Mouse (Mus musculus): Measurements from ENCODE around the gene Atp2a2. TPM values are rescaled to one million over a fixed set of nuclear protein-coding genes. Genes with fewer than 3 reads are reported as not detected.
"Not testable (repeated sequence)": the region's sequence is repeated elsewhere in the genome, so short reads cannot be mapped to it uniquely, and the experiment has no call there.

Atp2a2 gene
- polyA plus RNA-seq, 1 experiment from 2014 or later = 11.3 TPM

- no peaks in the 10 kb centered on the region for H3K4me1 ChIP-seq (ENCODE audit: control insufficient read depth, low read depth, low read length)
- H3K9me3 ChIP-seq (replicated peaks; ENCODE audit: control insufficient read depth, low read length) = no peaks in the 10 kb centered on the region
- H3K27me3 ChIP-seq (ENCODE audit: control insufficient read depth, insufficient read depth, low read depth, low read length) = no peaks in the 10 kb centered on the region
- no peak overlapping the region for H3K27ac ChIP-seq (ENCODE audit: low read length)
- H3K4me3 ChIP-seq (ENCODE audit: low read depth, low read length) = no peak overlapping the region
- 37% methylated on average over 3 of the region's 3 CpGs for WGBS (ENCODE audit: insufficient replicate concordance)
- H3K9ac ChIP-seq (ENCODE audit: low read depth, low read length) = no peak overlapping the region
- no peak overlapping the region for H3K4me2 ChIP-seq (ENCODE audit: low read depth, low read length)
- no peak for ATAC-seq (ENCODE audit: low read depth)
- peaks cover 27% of the 10 kb centered on the region for H3K36me3 ChIP-seq (ENCODE audit: control insufficient read depth, insufficient read depth)
Measured at GRCm38 (mm10) chr5:122476078-122476477, 25.9 kb downstream of the Atp2a2 start.

- no peak overlapping the region for H3K4me2 ChIP-seq (ENCODE audit: low read depth, low read length)
- no peaks in the 10 kb centered on the region for H3K9me3 ChIP-seq (replicated peaks; ENCODE audit: control insufficient read depth, low read length)
- H3K4me1 ChIP-seq (ENCODE audit: control insufficient read depth, low read depth, low read length) = no peaks in the 10 kb centered on the region
- H3K27me3 ChIP-seq (ENCODE audit: control insufficient read depth, insufficient read depth, low read depth, low read length) = no peaks in the 10 kb centered on the region
- no peak overlapping the region; the same call in 1 of the 2 replicates for H3K27ac ChIP-seq (ENCODE audit: low read length)
- whole genome bisulfite sequencing (ENCODE audit: insufficient replicate concordance) = 73% methylated on average over 4 of the region's 4 CpGs
- no peak overlapping the region for H3K4me3 ChIP-seq (ENCODE audit: low read depth, low read length)
- peak; percentile 60 for ATAC-seq (ENCODE audit: low read depth)
- H3K9ac ChIP-seq (ENCODE audit: low read depth, low read length) = no peak overlapping the region
- peaks cover 36% of the 10 kb centered on the region for H3K36me3 ChIP-seq (ENCODE audit: control insufficient read depth, insufficient read depth)
Measured at GRCm38 (mm10) chr5:122474643-122475363, 27.2 kb downstream of the Atp2a2 start.

DNA sequence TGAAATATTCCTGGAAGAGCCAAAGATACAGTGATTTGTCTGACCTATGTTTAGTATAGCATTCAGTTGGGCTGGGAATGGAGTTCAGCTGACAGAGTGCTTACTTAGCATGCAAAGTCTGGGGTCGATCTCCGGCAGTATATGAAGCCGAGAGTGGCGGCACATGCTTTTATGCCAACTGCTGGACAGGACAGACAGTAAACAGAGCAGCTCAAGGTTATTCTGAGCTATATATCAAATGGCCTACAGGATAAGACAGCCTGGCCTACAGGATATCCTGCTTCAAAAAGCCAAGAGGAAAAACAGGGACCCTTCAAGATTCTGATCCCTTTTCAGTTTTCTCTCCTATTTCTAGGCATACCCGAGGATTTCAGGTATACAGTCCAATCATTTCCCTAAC lies 30.4 kb downstream of the Atp2a2 start:
- H3K9ac ChIP-seq (ENCODE audit: low read depth, low read length) = no peak overlapping the region
- 84% methylated on average over 5 of the region's 5 CpGs for WGBS (ENCODE audit: insufficient replicate concordance)
- no peaks in the 10 kb centered on the region for H3K27me3 ChIP-seq (ENCODE audit: control insufficient read depth, insufficient read depth, low read depth, low read length)
- H3K4me3 ChIP-seq (ENCODE audit: low read depth, low read length) = no peak overlapping the region
- no peaks in the 10 kb centered on the region for H3K4me1 ChIP-seq (ENCODE audit: control insufficient read depth, low read depth, low read length)
- ATAC-seq (ENCODE audit: low read depth) = no peak
- H3K36me3 ChIP-seq (ENCODE audit: control insufficient read depth, insufficient read depth) = peaks cover 59% of the 10 kb centered on the region
- no peaks in the 10 kb centered on the region for H3K9me3 ChIP-seq (replicated peaks; ENCODE audit: control insufficient read depth, low read length)
- no peak overlapping the region for H3K4me2 ChIP-seq (ENCODE audit: low read depth, low read length)
- H3K27ac ChIP-seq (ENCODE audit: low read length) = no peak overlapping the region

DNA sequence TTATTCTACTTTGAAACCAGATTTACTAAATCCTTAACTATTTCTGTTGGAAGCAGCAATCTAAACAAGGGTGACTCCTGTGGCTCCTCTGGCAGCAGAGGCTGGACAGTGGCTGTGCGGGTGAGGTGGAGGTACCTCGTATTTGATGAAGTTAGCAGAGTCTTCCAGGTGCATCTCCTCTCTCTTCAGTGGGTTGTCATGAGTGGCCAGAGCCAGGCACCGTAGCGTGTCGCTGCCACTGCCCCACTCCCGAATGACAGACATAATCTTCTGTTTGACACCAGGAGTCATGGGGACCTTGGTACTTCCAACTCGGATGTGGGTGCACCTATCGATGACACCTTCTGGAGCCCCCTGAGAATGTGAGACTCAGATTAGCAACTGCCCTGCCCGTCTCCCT lies 40.6 kb downstream of the Atp2a2 start:
- H3K27ac ChIP-seq (ENCODE audit: low read length) = no peak overlapping the region
- no peak for ATAC-seq (ENCODE audit: low read depth)
- H3K27me3 ChIP-seq (ENCODE audit: control insufficient read depth, insufficient read depth, low read depth, low read length) = no peaks in the 10 kb centered on the region
- peaks cover 79% of the 10 kb centered on the region for H3K36me3 ChIP-seq (ENCODE audit: control insufficient read depth, insufficient read depth)
- H3K9ac ChIP-seq (ENCODE audit: low read depth, low read length) = no peak overlapping the region
- no peaks in the 10 kb centered on the region for H3K4me1 ChIP-seq (ENCODE audit: control insufficient read depth, low read depth, low read length)
- H3K4me3 ChIP-seq (ENCODE audit: low read depth, low read length) = no peak overlapping the region
- H3K9me3 ChIP-seq (replicated peaks; ENCODE audit: control insufficient read depth, low read length) = no peaks in the 10 kb centered on the region
- 89% methylated on average over 9 of the region's 9 CpGs for WGBS (ENCODE audit: insufficient replicate concordance)
- H3K4me2 ChIP-seq (ENCODE audit: low read depth, low read length) = no peak overlapping the region

GRCm38 (mm10) chr5:122460656-122461055 lies 41.4 kb downstream of the Atp2a2 start:
- no peaks in the 10 kb centered on the region for H3K4me1 ChIP-seq (ENCODE audit: control insufficient read depth, low read depth, low read length)
- no peaks in the 10 kb centered on the region for H3K9me3 ChIP-seq (replicated peaks; ENCODE audit: control insufficient read depth, low read length)
- no peak overlapping the region for H3K4me3 ChIP-seq (ENCODE audit: low read depth, low read length)
- H3K27ac ChIP-seq (ENCODE audit: low read length) = no peak overlapping the region
- WGBS (ENCODE audit: insufficient replicate concordance) = 89% methylated on average over 11 of the region's 11 CpGs
- no peak overlapping the region for H3K9ac ChIP-seq (ENCODE audit: low read depth, low read length)
- H3K4me2 ChIP-seq (ENCODE audit: low read depth, low read length) = no peak overlapping the region
- no peaks in the 10 kb centered on the region for H3K27me3 ChIP-seq (ENCODE audit: control insufficient read depth, insufficient read depth, low read depth, low read length)
- ATAC-seq (ENCODE audit: low read depth) = no peak
- peaks cover 78% of the 10 kb centered on the region for H3K36me3 ChIP-seq (ENCODE audit: control insufficient read depth, insufficient read depth)

DNA sequence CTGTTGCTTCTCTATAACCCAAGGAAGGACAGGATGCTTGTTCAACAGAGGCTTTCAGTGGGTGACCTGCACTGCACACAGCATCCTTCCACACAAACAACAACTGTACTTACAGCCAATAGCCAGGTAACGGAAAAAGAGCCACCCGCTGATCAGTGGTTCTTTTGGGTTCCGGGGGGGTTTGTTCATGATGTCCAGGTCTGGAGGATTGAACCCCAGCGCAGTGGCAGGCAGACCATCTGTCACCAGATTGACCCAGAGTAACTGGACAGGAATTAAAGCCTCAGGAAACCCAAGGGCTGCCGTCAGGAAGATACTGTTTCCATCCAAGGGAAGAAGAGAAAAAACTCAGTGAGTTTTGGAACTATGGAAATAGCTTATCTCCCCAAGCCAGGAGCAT lies 42.7 kb downstream of the Atp2a2 start:
- no peaks in the 10 kb centered on the region for H3K4me1 ChIP-seq (ENCODE audit: control insufficient read depth, low read depth, low read length)
- H3K27ac ChIP-seq (ENCODE audit: low read length) = no peak overlapping the region
- 91% methylated on average over 5 of the region's 5 CpGs for WGBS (ENCODE audit: insufficient replicate concordance)
- no peaks in the 10 kb centered on the region for H3K9me3 ChIP-seq (replicated peaks; ENCODE audit: control insufficient read depth, low read length)
- no peak overlapping the region for H3K9ac ChIP-seq (ENCODE audit: low read depth, low read length)
- H3K27me3 ChIP-seq (ENCODE audit: control insufficient read depth, insufficient read depth, low read depth, low read length) = no peaks in the 10 kb centered on the region
- no peak overlapping the region for H3K4me2 ChIP-seq (ENCODE audit: low read depth, low read length)
- H3K36me3 ChIP-seq (ENCODE audit: control insufficient read depth, insufficient read depth) = peaks cover 78% of the 10 kb centered on the region
- no peak overlapping the region for H3K4me3 ChIP-seq (ENCODE audit: low read depth, low read length)
- no peak for ATAC-seq (ENCODE audit: low read depth)

DNA sequence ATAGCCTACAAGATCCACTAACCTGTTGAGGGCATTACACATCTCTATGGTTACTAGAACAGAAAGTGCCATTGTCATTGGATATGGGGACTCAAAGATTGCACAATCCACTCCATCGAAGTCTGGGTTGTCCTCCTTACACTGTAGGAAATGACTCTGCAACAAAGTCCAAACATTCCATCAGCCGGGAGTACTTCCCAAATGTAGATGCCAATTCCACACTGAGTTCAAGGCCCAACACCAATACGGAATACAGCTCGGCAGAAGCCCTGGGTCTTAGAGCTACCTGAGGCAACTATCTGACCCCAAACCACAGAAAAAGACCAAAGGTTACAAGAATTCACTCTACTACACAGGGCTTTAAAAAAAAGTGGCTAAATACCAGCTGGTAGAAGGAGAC lies 44.0 kb downstream of the Atp2a2 start:
- WGBS (ENCODE audit: insufficient replicate concordance) = 73% methylated on average over 4 of the region's 4 CpGs
- no peak for ATAC-seq (ENCODE audit: low read depth)
- no peak overlapping the region for H3K27ac ChIP-seq (ENCODE audit: low read length)

DNA sequence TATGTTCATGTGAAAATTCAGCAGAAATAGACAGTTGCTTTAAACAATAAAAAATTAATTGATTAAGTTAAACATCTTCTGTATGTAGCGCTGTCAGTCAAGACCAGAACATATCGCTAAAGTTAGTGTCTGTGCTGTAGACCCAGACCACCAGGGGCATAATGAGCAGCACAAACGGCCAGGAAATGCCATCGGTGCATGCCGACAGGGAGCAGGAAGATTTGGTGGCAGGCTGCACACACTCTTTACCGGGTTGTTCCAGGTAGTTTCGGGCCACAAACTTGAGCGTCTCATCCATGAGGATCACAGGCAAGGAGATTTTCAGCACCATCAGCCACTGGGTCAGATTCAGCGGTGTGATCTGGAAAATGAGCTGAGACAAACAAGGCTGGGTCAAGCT lies 45.0 kb downstream of the Atp2a2 start:
- WGBS (ENCODE audit: insufficient replicate concordance) = 86% methylated on average over 9 of the region's 9 CpGs
- not testable (repeated sequence) for H3K9ac ChIP-seq (ENCODE audit: low read depth, low read length); ATAC-seq (ENCODE audit: low read depth)

More for the DNA sequence above, 44.0 kb downstream of the Atp2a2 start:
- Histone ChIP-seq H3K27me3 (ENCODE audit: control insufficient read depth, insufficient read depth, low read depth, low read length) (no peaks in the 10 kb centered on the region), H3K4me1 (ENCODE audit: control insufficient read depth, low read depth, low read length) (no peaks in the 10 kb centered on the region), H3K9ac (ENCODE audit: low read depth, low read length) (no peak overlapping the region), H3K9me3 (replicated peaks; ENCODE audit: control insufficient read depth, low read length) (no peaks in the 10 kb centered on the region), H3K36me3 (ENCODE audit: control insufficient read depth, insufficient read depth) (peaks cover 75% of the 10 kb centered on the region), H3K4me3 (ENCODE audit: low read depth, low read length) (no peak overlapping the region), H3K4me2 (ENCODE audit: low read depth, low read length) (no peak overlapping the region)

GRCm38 (mm10) chr5:122455584-122455983 lies 46.4 kb downstream of the Atp2a2 start:
- Histone ChIP-seq H3K4me1 (ENCODE audit: control insufficient read depth, low read depth, low read length) (peaks cover 2% of the 10 kb centered on the region; the same call in 1 of the 2 replicates), H3K4me3 (ENCODE audit: low read depth, low read length) (no peak overlapping the region), H3K36me3 (ENCODE audit: control insufficient read depth, insufficient read depth) (peaks cover 59% of the 10 kb centered on the region), H3K27me3 (ENCODE audit: control insufficient read depth, insufficient read depth, low read depth, low read length) (no peaks in the 10 kb centered on the region), H3K9ac (ENCODE audit: low read depth, low read length) (no peak overlapping the region), H3K27ac (ENCODE audit: low read length) (no peak overlapping the region), H3K9me3 (replicated peaks; ENCODE audit: control insufficient read depth, low read length) (no peaks in the 10 kb centered on the region), H3K4me2 (ENCODE audit: low read depth, low read length) (no peak overlapping the region)
- 83% methylated on average over 3 of the region's 3 CpGs for WGBS (ENCODE audit: insufficient replicate concordance)
- ATAC-seq (ENCODE audit: low read depth) = no peak

More for the DNA sequence above, 45.0 kb downstream of the Atp2a2 start:
- not testable (repeated sequence) for H3K9me3 ChIP-seq (replicated peaks; ENCODE audit: control insufficient read depth, low read length); H3K4me3 ChIP-seq (ENCODE audit: low read depth, low read length); H3K27me3 ChIP-seq (ENCODE audit: control insufficient read depth, insufficient read depth, low read depth, low read length); H3K4me1 ChIP-seq (ENCODE audit: control insufficient read depth, low read depth, low read length); H3K4me2 ChIP-seq (ENCODE audit: low read depth, low read length); H3K27ac ChIP-seq (ENCODE audit: low read length)
- peaks cover 71% of the 10 kb centered on the region for H3K36me3 ChIP-seq (ENCODE audit: control insufficient read depth, insufficient read depth)

Measured in liver, embryonic 16.5 days (tissue).